Mouse (Mus musculus) heart, postnatal 0 days (tissue): Measurements from ENCODE around the gene Tas1r3.

Experiments
- CTCF ChIP-seq: IDR thresholded peaks from 2 replicates; pipeline ENCODE4 v1.5.1; 2016; ENCODE audit warnings: antibody characterized with exemption, control low read depth, low read depth
- EP300 ChIP-seq: IDR thresholded peaks from 2 replicates; pipeline ENCODE4 v1.6.1; 2016; ENCODE audit warnings: antibody characterized with exemption, low read depth

DNA sequence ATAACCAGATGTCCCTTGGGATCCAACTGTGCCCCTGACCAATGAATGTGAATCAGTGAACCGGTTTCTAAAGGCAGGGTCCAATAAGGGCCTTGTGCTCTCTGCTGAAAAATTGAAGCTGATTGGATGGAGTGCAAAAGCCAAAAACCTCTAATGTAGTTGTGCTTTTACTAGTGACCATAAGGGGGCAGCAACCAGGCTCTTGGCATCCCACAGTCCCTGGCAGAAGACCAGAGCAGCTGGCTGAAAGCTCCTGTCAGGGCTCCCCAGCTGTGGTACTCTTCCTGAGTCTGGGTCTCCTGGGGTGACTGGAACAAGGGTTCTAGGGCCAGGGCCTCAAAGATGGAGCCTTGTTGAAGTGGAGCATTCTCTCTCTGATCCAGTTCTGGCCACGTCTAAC is 29.3 kb downstream of the Tas1r3 start:
- TF ChIP-seq EP300 (no peak), CTCF (peak; percentile 76)
